Mouse (Mus musculus) embryonic facial prominence, embryonic 15.5 days (tissue): ENCODE data around the gene Arsb. TPM values are rescaled to one million over a fixed set of nuclear protein-coding genes. Genes with fewer than 3 reads are reported as not detected.
"Not testable (repeated sequence)": the region's sequence is repeated elsewhere in the genome, so short reads cannot be mapped to it uniquely, and the experiment has no call there.

Experiments used
- ATAC-seq: fragments of 200-750 bp; cut with Nextera tagmentation; 2 replicates; pipeline ENCODE4 v1.8.0; 2017; ENCODE audit warnings: low read depth, moderate TSS enrichment; ENCODE audit not compliant: insufficient number of reproducible peaks, low FRiP score, low TSS enrichment
- H3K27ac ChIP-seq: fragments of 300-500 bp; sonication (generic); replicated peaks from 2 replicates; pipeline ENCODE4 v1.5.1; 2015; ENCODE audit warnings: mild to moderate bottlenecking, inconsistent platforms
- H3K27me3 ChIP-seq: fragments of 300-500 bp; sonication (generic); 2 replicates; pipeline ENCODE4 v1.6.1; 2015; ENCODE audit warnings: inconsistent platforms
- H3K36me3 ChIP-seq: fragments of 300-500 bp; sonication (generic); 2 replicates; pipeline ENCODE4 v1.6.1; 2015; ENCODE audit warnings: mild to moderate bottlenecking, inconsistent platforms
- H3K4me1 ChIP-seq: fragments of 300-500 bp; sonication (generic); 2 replicates; pipeline ENCODE4 v1.6.1; 2015; ENCODE audit warnings: inconsistent platforms
- H3K4me2 ChIP-seq: fragments of 300-500 bp; sonication (generic); replicated peaks from 2 replicates; pipeline ENCODE4 v1.6.1; 2015; ENCODE audit warnings: mild to moderate bottlenecking, inconsistent platforms
- H3K4me3 ChIP-seq: fragments of 300-500 bp; sonication (generic); replicated peaks from 2 replicates; pipeline ENCODE4 v1.5.1; 2015; ENCODE audit warnings: mild to moderate bottlenecking, inconsistent platforms
- H3K9ac ChIP-seq: fragments of 300-500 bp; sonication (generic); 2 replicates; pipeline ENCODE4 v1.6.1; 2015; ENCODE audit warnings: inconsistent platforms
- H3K9me3 ChIP-seq: fragments of 300-500 bp; sonication (generic); replicated peaks from 2 replicates; pipeline ENCODE4 v1.6.1; 2016; ENCODE audit warnings: inconsistent platforms
- WGBS: fragments of 180-500 bp; shearing (Covaris S2); methylation state at CpG from one replicate; pipeline ENCODE4 v1.1.7; 2015; 5-methylcytosine and 5-hydroxymethylcytosine counted together
- polyA plus RNA-seq: library from polyadenylated mRNA; unstranded; fragments of >200 nt; fragmentation: Nextera tagmentation; extraction: Ambion mirVana; gene quantifications from 2 replicates; pipeline ENCODE4 v1.2.1, GENCODE M21; 2015

The Arsb gene
- polyA plus RNA-seq, 1 experiment from 2014 or later: 21.5 TPM

DNA sequence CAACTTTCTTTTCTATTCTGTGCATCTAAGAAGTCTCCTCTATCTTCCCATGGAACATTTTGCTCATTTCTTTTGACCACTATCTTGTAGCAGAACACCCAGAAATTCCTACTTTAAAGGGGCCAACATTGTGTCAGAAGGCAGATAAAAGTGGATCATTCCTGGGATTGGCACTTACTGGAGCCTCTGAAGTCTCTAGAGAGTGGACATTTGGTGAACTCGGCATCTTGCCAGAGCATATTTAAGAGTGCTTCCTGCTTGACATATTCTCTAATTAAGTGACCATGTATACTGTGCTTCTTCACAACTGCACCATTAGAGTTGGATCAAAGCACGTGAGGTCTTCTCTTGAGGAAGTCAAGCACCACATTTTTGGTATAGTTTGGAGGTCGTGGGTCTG, 201.0 kb downstream of the Arsb start:
- WGBS: 76% methylated on average over 3 of the region's 3 CpGs
- Histone ChIP-seq H3K4me2 (no peak overlapping the region), H3K36me3 (no peaks in the 10 kb centered on the region), H3K9me3 (no peaks in the 10 kb centered on the region), H3K27ac (no peak overlapping the region), H3K27me3 (no peaks in the 10 kb centered on the region), H3K4me1 (no peaks in the 10 kb centered on the region), H3K9ac (no peak overlapping the region), H3K4me3 (no peak overlapping the region)
- ATAC-seq: no peak

DNA sequence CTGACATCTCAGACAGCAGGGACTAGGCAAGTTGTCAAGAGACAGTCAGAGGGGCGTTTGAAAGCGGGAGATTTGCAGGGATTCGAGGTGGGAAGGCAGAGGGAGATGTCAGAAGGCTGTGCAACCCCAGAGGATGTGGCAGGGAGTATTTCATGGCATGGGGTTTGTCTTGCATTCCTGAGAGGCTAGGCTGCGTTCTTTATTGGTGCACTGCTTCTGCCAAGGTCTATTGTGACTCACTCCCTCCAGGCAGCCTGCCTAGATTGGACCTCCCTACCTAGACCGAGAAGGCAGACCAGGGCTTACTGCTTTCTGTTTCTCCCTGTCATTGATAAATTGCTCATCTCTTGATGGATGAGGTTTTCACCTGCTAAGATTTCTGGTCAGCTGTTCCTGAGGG, 204.2 kb downstream of the Arsb start:
- H3K4me3 ChIP-seq: no peak overlapping the region
- no peaks in the 10 kb centered on the region for H3K36me3 ChIP-seq
- H3K4me1 ChIP-seq: no peaks in the 10 kb centered on the region
- no peaks in the 10 kb centered on the region for H3K27me3 ChIP-seq
- no peak overlapping the region for H3K4me2 ChIP-seq
- H3K9me3 ChIP-seq: no peaks in the 10 kb centered on the region
- H3K9ac ChIP-seq: no peak overlapping the region
- no peak overlapping the region for H3K27ac ChIP-seq
- no peak for ATAC-seq
- 67% methylated on average over 5 of the region's 5 CpGs for WGBS

DNA sequence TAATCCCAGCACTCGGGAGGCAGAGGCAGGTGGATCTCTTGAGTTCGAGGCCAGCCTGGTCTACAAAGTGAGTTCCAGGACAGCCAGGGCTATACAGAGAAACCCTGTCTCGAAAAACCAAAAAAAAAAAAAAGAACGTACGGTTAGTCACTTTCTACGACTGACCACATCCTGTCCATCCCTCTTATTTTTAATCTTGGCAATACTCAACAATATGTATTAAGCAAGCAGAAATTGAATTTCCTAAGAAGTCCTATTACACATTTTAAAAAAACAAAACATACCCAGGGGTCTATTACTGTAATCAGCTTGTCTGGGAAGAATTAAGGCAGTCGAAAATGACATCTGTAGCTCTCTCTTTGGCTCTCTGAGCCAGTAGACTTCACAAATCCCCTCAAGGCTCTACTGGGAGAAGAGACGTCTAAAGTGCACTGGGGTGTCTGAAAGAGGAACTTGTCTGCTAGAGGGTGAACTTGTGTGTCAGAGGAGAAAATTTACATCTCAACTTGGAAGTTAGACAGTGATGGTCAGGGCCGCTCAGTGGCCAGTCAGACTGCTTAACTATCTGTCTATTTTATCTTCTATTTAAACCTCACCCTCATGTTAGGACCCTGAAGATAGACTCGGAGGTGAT, 205.6 kb downstream of the Arsb start:
- ATAC-seq: no peak
- Histone ChIP-seq H3K27me3 (no peaks in the 10 kb centered on the region), H3K4me3 (no peak overlapping the region), H3K36me3 (no peaks in the 10 kb centered on the region), H3K9ac (no peak overlapping the region), H3K4me2 (no peak overlapping the region), H3K27ac (no peak overlapping the region), H3K4me1 (no peaks in the 10 kb centered on the region), H3K9me3 (no peaks in the 10 kb centered on the region)
- WGBS: 64% methylated on average over 9 of the region's 10 CpGs

DNA sequence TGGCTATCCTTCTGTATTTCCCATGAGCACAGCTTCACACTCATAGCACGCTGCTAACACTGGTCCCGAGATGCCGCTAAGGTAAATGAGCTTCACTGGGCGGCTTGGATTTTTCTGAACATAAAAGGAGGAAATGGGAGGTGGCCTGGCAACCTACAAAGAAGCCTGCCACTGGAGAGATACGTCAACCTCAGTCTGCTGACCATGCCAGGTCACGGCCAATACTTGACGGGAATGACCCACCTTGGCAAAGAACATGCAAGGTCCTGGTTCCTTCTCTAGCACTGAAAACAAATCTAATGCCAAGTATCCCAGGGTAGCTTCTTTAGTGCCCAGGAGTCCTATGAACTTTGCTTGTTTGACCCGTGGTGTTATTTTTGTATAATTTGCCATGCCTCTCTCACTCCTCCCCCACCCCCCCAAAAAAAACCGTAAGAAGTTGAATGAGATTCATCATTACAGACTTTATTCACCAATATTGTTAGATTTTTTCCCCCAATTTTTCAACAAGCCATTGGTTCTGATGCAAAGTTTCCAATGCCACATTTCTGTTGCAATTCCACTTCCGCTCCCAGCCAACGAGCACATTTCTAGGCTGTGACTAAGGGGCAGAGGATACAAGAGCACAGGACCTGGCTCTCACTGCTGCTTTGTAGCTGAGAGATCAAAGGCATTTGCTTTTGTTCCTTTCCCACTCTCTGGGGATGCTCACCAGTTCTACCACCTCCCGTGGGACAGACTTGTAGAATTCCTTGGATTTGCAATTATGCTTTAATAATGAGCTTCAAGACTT, 207.5 kb downstream of the Arsb start:
- no peaks in the 10 kb centered on the region for H3K4me1 ChIP-seq
- H3K27ac ChIP-seq: no peak overlapping the region
- 74% methylated on average over 12 of the region's 12 CpGs for WGBS
- H3K36me3 ChIP-seq: no peaks in the 10 kb centered on the region
- H3K4me2 ChIP-seq: no peak overlapping the region
- no peak overlapping the region for H3K9ac ChIP-seq
- no peak overlapping the region for H3K4me3 ChIP-seq
- H3K27me3 ChIP-seq: no peaks in the 10 kb centered on the region
- no peak for ATAC-seq
- H3K9me3 ChIP-seq: no peaks in the 10 kb centered on the region

DNA sequence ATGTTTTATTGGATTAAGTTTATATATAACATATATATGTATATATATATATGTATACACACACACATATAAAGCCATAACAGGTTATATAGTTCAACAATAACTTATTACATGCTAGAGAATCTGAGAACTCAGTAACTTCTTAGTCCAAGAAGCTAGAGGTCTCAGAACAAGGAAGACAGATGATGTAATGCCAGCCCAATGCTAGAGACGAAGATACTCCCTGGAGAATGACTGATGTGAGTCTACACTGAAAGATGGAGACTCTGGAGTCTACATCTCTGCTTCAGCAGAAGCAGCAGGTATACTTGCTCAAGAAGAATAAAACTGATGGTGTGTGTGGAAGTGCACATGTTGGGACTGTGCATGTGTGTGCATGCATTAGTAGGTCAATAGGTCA, 208.3 kb downstream of the Arsb start:
- no peak for ATAC-seq
- H3K36me3 ChIP-seq: no peaks in the 10 kb centered on the region
- H3K4me1 ChIP-seq: no peaks in the 10 kb centered on the region
- 78% methylated on average over 1 of the region's 1 CpGs for WGBS
- H3K9ac ChIP-seq: no peak overlapping the region
- H3K27ac ChIP-seq: no peak overlapping the region
- no peaks in the 10 kb centered on the region for H3K9me3 ChIP-seq
- H3K27me3 ChIP-seq: no peaks in the 10 kb centered on the region
- H3K4me2 ChIP-seq: no peak overlapping the region
- H3K4me3 ChIP-seq: no peak overlapping the region

DNA sequence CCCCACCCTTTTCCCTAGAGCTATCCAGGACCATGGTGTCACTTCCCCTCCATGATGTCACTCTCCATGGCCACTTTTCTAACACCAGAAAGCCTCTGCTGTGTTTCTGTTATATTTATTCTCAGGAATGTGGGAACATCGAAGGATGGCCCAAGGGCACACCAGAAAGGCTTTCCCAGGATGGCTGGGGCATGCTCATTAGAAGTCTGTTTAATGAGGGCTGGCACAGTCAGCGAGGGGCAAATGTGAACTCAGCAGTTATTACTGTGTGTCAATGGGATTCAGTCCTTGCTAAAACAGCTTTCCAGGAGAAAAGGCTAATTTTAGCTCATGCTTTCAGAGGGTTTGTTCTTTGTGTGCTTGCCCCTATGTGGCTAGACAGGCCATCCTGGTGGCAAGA, 213.1 kb downstream of the Arsb start:
- no peak for ATAC-seq
- Histone ChIP-seq H3K36me3 (no peaks in the 10 kb centered on the region), H3K4me3 (no peak overlapping the region), H3K27me3 (no peaks in the 10 kb centered on the region), H3K9ac (no peak overlapping the region), H3K27ac (no peak overlapping the region), H3K4me2 (no peak overlapping the region), H3K9me3 (no peaks in the 10 kb centered on the region), H3K4me1 (no peaks in the 10 kb centered on the region)
- WGBS: 54% methylated on average over 2 of the region's 2 CpGs

DNA sequence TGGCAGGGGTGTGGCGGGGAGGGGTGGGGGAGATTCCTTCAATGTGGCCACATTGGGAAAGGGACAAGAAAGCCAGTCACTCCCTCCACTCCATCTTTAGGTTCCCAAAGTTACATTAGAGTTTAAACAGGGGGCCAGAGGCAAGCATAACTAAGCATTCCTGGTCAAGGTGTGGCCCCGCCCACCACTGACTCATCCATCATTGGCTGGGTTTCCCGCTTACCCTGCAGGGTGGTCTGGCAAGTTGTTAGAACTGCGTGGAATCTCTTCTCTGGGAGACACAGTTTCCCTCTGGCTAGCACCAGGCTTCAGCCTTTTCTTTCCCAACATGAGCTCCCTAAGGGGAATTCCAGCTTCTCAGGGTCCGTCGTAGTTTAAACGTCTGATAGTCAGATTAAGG, 213.8 kb downstream of the Arsb start:
- Histone ChIP-seq H3K27ac (no peak overlapping the region), H3K4me3 (no peak overlapping the region), H3K27me3 (no peaks in the 10 kb centered on the region), H3K4me2 (no peak overlapping the region), H3K4me1 (no peaks in the 10 kb centered on the region), H3K36me3 (no peaks in the 10 kb centered on the region), H3K9ac (no peak overlapping the region), H3K9me3 (no peaks in the 10 kb centered on the region)
- no peak for ATAC-seq
- WGBS: 62% methylated on average over 7 of the region's 7 CpGs

DNA sequence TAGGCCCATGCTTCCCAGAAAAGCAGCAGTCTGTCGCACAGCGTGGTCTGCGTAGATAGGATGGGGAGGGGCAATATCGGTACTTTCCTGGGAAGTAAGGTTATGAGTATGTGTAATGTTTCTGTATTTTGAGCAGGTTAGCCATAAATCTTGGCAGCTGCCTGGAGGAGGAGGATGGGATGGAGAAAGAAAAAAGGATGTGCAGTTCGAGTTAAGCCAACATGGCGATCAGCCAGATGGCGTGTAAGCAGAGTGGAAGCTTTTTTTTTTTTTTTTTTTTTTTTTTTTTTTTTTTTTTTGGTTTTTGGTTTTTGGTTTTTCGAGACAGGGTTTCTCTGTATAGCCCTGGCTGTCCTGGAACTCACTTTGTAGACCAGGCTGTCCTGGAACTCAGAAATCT, 214.3 kb downstream of the Arsb start:
- not testable (repeated sequence) for H3K27ac ChIP-seq, H3K36me3 ChIP-seq, H3K4me2 ChIP-seq, H3K4me3 ChIP-seq, H3K9ac ChIP-seq, ATAC-seq, H3K4me1 ChIP-seq, H3K9me3 ChIP-seq, H3K27me3 ChIP-seq
- 87% methylated on average over 8 of the region's 8 CpGs for WGBS

DNA sequence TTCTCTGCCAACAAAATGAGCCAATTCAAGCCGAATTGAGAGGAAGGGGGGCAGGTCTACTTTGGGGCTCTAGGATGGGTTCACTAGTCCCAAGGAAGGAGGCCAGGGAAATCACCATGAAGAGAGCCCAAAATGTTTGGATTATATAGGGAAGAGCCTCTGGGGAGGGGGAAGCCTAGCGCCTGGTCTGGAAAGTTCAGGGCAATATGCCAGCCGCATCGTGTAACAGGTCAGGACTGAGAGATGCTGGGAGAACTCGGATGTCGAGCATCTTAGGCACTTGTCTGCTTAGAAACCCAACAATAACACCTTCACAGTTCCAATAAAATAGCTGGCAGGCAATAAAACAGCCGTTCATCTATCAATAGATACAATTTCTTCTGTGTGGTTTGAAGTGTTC, 216.2 kb downstream of the Arsb start:
- H3K4me2 ChIP-seq: no peak overlapping the region
- no peaks in the 10 kb centered on the region for H3K4me1 ChIP-seq
- H3K36me3 ChIP-seq: no peaks in the 10 kb centered on the region
- no peak overlapping the region for H3K9ac ChIP-seq
- no peak overlapping the region for H3K4me3 ChIP-seq
- no peaks in the 10 kb centered on the region for H3K27me3 ChIP-seq
- ATAC-seq: no peak
- H3K27ac ChIP-seq: no peak overlapping the region
- 69% methylated on average over 7 of the region's 7 CpGs for WGBS
- H3K9me3 ChIP-seq: no peaks in the 10 kb centered on the region

DNA sequence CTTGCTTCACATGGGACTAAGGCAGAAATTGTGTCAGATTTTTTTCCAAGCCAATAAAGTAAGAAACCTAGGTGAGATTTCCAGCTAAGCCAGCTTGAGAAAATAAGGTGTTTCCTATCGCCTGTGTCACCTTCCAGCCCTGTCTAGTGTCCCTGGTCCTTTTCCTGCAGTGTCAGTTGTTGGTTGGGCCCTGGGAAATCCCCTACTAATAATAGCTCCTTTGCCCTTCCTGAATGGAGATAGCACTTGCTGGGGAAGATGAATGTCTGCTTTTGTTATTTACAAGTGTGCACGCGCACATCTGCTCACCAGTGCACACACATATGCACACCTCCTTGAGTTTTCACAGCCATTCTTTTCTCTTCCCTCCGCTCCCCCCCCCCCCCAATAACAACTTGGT, 217.8 kb downstream of the Arsb start:
- H3K4me1 ChIP-seq: no peaks in the 10 kb centered on the region
- H3K4me3 ChIP-seq: no peak overlapping the region
- 71% methylated on average over 4 of the region's 4 CpGs for WGBS
- H3K9ac ChIP-seq: no peak overlapping the region
- ATAC-seq: no peak
- H3K27me3 ChIP-seq: no peaks in the 10 kb centered on the region
- H3K9me3 ChIP-seq: no peaks in the 10 kb centered on the region
- H3K36me3 ChIP-seq: no peaks in the 10 kb centered on the region
- no peak overlapping the region for H3K4me2 ChIP-seq
- H3K27ac ChIP-seq: no peak overlapping the region

DNA sequence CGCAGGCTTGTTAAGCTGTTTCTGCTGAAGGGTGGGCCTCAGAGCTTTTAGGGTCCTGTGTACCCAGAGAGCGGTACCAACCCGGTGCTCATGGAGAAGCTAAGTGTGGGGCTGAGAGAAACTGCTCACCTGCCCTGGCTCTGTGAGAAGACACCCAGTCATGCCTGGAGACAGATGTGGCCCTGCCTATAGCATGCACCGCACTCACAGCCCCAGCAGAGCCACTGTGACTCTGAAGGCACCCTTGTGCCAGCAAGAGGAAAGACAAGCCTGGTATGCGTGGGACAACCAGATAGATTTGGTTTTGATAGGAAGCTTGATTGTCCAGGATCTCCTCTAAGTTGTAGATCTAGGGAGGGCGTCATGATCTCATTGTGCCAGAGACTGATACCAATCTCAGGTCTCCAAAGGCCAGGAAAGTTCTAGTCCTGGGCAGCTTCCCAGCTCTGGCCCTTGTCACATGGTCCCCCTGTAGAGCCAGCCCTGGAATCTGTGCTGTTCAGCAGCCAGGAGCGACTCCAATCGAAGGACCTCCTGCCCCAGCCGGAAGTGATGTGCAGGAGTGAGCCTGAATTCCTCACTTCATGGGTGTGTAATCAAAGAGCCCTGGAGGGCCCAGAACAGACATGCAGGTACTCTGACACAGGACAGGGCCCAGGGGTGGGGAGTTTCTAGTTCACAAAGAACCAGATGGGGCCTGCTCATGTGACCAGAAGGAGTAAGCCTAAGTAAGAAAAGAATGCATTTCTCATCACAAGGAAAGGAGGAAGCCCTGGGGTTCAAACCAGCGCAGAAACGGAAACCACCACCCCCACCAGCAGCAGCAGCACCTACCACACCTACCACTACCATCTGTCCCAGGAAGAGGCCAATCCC, 218.5 kb downstream of the Arsb start:
- 71% methylated on average over 11 of the region's 11 CpGs for WGBS
- Histone ChIP-seq H3K36me3 (no peaks in the 10 kb centered on the region), H3K4me2 (no peak overlapping the region), H3K4me3 (no peak overlapping the region), H3K4me1 (no peaks in the 10 kb centered on the region), H3K27me3 (no peaks in the 10 kb centered on the region), H3K27ac (no peak overlapping the region), H3K9me3 (no peaks in the 10 kb centered on the region), H3K9ac (no peak overlapping the region)
- peak; percentile 54; the same call in 1 of the 2 replicates for ATAC-seq
